Mouse (Mus musculus): ENCODE measurements around the gene Gm21818.
"Not testable (repeated sequence)": the region's sequence is repeated elsewhere in the genome, so short reads cannot be mapped to it uniquely, and the experiment has no call there.

GRCm38 (mm10) chr13:120215847-120216246, 43.6 kb downstream of the Gm21818 start, which contains the start of gene Gm21762:
- TF ChIP-seq CTCF (IDR thresholded peaks at IDR 0.05; ENCODE audit: low read depth, low read length); TAL1 (conservative IDR thresholded peaks at IDR 0.05; ENCODE audit: low read depth, low read length); GATA1 (IDR thresholded peaks at IDR 0.05; ENCODE audit: borderline replicate concordance, low read length); GATA2 (IDR thresholded peaks at IDR 0.05; ENCODE audit: borderline replicate concordance, low read depth, low read length): not testable (repeated sequence)
